Mouse (Mus musculus) retina, postnatal 1 day (tissue): ENCODE measurements at regions not wholly inside any gene's neighbourhood (a gene's known extent, or its start where the extent isn't known, plus 50 kb on each side); places are given as distances from the start of the nearest gene placed in this dataset.

Experiments used
- DNase-seq: peaks from one replicate; pipeline ENCODE4 v3.0.0-alpha.2; 2012

DNA sequence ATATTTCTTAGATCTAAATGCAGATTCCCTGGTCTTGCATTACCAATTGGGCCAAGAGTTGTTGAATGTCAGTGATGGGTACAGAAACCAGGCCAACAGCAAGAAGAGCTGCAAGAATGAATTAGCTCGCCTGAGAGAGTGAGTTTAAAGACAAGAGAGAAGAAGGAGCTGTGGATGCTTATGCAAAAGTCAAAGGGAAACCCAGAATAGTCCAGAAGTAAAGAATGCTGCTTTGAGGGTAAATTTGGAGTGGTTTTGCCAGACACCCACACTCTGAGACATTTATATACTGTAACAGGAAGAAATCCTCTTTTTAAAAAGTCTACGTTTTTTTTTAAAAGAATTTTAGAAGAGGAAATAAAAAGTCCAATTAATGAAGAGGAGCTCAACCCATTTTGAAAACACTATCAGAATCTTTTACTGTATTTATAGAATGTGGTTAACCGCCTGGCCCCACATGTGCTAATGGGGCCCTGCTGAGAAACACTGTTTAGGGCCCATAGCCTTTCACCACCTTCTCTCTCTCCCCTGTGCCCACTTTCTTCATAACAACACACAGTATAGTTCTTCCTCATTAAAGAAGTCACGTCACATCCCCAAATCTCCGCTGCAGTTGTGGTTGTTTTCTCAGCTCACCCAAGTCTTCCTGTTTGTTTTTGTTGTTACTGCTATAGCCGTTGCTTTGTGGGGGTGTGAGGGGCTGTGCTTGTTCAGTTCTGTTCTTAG is 158.0 kb upstream of the Cited2 start:
- DNase-seq: no peak

DNA sequence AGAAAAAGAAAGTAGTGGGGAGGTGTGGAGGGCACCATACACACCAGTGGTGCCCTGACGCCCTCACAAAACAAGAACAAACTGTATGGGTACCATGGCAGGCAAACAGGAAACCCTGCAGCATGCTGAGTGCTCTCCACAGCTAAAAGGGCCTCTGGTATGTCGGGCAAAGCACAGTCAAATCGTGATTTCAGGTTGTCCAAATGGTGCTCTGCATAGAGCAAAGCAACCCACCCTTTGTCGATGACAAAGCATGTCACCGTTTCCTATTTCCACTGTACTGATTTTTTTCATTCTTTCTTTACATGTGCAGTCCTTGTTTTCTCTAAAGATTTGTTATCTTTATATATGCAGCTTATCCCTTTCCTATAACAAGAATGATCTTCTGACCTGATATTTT is 156.0 kb upstream of the Cited2 start:
- no peak for DNase-seq

DNA sequence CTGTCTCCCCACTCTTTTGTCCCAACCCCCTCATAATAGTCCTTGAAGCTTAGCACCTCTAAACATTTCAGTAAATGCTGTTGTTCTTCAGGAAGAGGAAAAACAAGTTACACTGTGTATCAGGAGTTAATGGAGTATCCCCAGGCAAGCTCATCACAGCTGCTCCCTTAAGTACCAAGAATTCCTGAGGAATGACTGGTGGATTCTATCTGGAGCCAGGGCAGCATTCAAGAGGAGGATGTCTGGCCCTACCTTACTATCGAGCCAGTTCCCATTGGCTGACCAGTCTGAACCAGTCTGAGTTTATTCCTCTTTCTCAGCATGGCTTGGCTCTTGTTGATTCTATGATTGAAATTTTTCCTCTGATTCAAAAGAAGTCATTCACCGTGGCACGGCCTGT is 155.4 kb upstream of the Cited2 start:
- DNase-seq: no peak

DNA sequence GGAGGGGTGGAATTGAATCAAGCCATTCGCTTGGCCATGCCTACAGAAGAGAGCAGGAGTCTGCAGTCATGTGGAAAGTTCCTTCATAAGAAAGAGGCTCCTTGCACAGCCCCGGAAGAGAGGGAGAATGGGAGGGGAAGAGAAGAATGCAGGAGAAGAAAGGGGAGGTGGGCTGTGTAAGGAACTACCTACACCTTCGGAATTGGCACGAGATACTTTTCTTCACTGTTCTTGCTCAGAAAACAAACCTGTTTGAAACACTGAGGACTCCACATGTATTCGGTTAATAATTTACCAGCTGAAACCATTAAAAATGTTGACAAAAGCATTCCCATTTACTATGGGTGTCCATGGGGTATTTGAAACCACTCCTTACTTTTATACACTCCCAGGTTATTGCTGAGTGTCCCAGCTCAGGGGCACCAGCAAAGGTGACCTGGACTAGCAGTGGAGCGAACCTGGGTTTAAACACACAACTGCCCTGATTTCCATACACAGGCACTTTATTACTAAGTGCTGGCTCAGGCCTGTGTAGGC is 153.4 kb upstream of the Cited2 start:
- DNase-seq: no peak

DNA sequence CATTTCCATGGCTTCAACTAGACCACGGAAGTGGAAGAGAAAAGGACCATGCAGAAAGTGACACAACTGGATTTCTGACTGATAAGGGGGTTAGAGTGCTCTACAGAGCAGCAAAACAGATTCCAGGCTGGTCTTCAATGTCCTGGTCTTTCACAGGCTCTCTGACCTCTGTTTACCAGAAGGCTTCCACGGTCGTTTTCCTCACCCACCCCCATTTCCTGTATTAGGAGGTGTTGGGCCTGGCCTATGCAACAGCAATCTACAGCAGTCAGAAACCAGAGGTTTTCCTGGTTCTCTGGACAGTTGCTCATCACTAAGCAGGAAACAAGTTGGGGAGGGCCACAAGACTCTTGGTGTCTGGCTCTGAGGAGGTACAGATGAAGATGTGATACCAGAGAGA is 148.1 kb upstream of the Cited2 start:
- no peak for DNase-seq

DNA sequence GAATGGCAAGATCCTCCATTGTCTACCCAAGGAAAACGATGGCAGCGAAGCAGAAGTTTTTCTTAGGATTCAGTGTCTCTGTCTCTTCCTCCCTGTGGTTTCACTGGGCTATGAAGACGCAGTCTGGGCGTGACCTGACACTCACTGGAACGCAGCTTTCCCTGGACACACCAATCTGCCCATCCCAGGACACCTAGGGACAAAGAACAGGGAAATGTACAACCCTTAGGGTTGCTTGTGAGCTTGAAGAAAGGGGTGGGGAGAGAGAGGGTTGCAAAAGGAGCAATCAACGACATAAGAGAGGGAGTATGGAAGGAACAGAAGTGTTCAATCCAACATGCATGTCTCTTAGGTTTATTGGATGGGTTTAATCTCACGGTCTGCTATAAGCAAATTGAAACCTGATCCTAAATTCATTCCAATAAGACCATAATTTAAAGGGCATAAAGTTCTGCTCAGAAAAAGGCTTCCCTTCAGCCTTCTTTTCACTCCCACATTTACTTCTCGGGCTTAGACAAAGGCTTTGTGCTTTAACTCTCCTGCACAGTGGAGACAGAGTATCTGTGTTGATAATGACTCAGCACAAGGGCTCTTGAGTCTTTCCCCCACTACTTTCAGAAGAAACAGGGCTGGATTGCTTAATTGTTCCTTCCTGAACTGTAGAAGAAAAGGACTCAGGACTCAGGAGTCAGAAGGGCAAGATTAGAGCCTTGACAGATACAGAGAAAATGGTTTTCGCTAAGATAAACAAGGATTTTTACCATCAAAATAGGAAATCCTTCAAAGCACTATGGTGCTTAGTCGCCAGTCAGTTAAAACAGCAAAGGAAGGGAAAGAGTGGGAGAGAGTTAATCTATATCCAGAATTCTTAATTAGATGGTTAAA is 147.3 kb upstream of the Cited2 start:
- no peak for DNase-seq

DNA sequence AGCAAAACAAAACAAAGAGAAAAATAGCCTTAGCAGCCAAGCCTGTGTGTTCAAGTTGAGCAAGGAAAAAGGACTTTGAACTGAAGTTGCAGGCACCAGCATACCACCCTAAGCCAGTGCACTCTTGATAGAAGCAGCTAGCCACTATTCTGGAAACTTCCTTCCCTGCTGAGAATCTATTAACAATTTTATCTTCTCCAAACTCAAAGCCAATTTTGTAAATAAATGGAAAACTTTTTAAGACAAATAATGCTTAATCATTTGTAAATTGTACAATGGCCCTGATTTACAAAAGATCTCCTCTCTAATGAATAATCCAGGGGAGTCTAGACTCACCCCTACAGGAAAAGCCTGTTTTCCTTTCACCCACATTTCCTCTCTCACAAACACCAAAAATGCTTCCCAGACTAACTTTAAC is 146.7 kb upstream of the Cited2 start:
- DNase-seq: no peak

DNA sequence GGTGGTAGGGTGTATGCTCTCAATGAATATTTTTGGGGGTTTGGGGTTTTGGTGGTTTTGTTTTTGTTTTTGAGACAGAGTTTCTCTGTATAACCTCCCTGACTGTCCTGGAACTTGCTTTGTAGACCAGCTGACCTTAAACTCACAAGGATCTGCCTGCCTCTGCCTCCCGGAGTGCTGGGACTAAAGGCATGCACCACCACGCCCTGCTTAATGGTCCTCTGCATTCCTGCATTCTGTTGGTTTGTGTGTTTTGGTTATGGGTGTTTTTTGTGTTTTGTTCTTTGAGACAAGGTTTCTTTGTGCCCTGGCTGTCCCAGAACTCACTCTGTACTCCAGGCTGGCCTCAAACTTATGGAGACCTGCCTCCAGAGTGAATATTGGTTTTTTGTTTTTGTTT is 143.6 kb upstream of the Cited2 start:
- DNase-seq: no peak

DNA sequence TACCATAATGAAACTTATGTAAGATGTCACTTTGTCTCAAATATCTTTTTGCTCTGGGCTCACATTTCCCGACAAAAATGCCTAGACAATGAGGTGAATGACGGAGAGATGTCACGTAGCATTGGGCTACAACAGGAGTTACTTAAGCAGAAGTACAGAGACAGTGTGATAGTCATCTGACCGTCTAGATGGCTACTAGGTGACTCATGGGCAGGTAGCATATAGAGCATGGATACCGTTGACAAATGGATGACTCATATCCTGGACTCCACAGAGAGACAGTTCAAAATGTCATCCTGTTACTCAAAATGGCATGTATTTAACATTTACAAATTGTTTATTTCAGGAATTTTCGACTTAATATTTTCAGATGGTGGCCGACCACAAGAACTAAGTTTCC is 138.2 kb upstream of the Cited2 start:
- DNase-seq: no peak

DNA sequence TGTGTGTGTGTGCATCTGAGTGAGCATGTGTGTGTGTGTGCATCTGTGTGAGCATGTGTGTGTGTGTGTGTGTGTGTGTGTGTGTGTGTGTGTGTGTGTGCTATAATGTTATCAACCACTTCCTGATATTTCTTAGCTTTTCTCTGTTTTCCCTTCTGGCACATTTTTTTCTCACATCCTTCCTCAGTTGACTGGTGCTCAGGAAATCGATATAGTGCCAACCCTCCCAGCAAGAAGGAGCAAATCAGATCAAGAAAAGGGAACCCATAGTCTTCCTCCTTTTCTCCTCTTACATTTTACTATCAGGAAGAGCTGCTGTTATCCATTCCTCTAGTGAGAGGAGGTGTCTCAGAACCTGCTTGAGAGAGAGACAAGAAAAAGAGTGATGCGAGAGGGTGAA is 136.1 kb upstream of the Cited2 start:
- DNase-seq: no peak

DNA sequence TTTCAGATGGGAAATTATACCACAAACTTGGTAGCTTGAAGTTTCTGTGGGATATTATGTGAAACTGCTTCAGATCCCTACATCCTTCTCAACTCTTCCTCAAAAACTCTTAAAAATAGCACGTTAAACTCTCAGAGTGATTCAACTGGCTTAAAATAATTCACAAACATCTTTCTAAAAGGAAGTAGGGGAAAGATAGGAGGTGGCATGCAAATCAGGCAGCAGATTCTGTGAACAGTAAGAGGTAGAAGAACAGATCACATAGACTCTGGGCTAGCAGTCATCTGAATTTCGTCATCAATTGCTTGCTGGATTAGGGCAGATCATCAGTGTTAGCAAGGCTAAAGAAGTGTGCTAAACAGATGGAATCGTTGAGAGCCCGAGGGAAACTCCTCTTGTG is 133.9 kb upstream of the Cited2 start:
- DNase-seq: no peak

DNA sequence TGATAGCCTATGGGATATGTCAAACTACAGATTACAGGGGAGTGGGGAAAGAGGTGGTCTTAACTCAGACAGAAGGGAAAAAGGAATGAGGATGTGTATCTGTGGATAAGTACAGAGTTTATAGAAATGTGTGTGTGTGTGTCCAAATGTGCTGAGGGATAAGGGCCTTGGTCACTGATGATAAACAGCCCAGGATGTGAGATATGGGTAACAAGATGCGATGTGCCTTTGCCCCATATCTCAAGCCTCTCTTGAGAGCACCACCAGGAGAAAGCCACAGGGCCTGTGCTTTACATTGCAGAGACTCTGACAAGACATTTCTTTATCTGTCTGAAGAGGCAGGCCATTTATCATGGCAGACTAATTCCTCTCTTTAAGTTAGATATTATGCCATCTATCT is 132.8 kb upstream of the Cited2 start:
- no peak for DNase-seq

DNA sequence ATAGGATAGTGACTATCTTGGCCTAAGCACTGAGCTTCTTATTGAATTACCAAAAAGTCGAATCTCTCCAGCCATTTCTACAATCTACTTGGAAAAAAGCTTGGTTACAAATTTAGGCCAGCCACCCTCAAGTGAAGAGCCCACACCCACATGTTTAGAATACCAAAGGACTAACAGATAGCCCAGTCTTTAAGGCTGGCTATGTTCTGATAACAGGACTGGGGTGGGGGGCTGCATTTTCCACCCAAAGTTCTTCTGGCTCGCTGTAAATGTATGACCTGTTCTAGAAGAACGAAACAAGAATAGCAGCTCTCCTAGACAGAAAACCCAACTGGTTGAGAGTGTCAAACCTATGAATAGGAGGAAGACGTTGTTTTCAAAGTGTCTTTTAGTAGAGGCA is 130.6 kb upstream of the Cited2 start:
- no peak for DNase-seq

DNA sequence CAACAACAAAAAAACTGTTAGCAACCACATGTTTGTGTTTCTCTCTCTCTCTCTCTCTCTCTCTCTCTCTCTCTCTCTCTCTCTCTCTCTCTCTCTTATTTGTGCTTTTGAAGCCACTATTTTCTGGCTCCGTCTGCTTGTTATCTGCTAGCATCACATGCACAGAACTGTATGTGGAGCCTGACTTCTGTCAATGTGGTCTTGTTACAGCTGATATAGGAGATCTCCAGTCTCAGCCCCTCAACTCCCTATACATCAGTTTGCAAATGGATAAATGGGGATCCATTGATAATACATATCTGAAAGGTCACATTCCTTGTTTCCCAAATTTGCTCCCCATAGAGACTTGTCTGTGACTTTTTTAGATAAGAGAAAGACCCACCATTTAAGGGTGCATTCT is 126.9 kb upstream of the Cited2 start:
- no peak for DNase-seq

DNA sequence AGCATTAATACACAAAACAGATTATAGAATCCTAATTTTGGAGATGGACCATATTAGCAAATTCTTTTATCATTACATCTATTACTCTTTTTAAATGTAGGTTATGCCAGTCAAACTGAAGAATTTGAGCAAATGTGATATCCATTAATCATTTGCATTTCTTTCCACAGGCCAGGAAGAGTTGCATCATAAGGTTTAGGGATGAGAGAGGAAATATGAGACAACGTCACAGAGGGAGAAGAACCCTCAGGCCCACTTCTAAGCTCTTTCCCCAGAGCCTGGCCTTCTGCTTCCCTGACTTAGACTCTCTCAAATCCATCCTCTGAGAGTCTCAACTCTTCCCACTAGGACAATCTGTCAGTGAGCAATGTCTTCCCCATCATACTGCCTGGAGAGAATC is 126.3 kb upstream of the Cited2 start:
- DNase-seq: no peak

DNA sequence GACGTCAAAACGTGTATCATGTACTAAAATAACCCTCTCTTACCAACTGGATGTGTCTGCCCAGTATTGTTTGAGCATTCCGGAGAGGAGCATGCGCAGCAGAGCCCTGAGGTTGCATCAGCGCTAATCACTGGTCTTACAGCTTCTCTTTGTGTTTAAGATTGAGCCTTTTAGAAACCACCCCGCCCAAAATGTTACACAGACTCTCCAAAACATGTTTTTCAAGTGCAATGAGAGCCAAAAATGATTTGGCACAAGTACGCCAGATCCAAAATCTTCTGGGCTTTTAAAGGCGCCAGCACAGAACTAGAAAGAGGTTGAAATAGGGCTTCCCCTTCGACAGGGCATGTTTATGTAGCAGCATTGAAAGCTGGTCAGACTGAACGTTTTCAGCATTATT is 123.8 kb upstream of the Cited2 start:
- DNase-seq: no peak

DNA sequence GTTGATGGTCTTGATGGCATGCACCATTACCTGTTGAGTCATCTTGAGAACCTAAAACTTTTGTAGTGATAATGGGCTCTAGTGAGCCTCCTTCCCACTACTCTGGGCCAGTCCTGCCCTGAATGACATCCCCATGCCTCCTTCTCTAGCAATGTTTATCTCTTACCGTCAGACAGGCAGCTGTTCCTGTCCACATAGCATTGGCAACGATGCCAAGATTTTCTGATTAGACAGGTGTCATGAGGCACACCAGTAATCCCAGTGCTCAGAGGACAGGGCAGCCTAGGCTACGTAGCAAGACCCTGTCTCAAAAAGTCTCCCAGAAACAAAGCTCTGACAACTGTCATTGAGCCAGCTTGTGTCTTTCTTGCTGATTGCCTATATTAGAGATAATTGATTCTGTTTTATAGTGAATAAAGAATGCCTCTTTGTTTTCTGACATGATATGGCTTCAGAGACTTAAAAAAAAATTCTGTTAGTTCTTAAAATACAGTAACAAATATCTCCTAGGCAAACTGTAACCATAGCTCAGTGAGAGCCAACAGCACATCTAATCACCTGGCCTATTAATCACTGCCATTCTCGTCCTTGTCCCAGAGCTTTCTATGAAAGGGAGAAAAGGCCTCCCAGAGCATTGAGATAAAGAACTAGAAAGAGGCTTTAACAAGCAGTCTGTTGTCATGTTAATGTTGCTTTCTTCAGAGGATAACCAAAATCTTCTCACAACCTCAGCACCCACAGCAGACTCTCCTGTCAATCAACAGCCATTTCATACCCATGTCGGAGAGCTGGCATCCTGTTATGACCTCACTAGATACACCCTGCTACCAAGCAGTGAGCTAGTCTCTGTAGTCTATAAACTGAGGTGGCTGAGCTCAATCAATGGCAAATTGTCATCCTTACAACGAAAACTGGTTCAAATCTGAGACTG is 122.9 kb upstream of the Cited2 start:
- DNase-seq: no peak

DNA sequence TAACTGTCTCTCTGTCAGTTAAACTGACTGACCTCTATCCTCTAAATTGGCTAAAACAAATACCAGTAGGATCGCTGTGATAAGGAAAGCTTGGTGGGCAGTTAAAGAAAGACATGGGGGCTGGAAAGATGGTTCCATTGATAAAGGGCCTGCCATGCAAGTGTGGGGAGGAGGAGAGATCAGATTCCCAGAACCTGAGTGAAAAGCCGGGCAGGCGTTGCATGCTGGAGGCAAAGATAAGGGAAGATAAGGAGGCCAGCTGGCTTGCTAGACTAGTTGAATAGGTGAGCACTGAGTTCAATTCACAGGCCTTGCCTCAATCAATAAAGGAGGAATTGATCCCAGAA is 122.3 kb upstream of the Cited2 start:
- no peak for DNase-seq

DNA sequence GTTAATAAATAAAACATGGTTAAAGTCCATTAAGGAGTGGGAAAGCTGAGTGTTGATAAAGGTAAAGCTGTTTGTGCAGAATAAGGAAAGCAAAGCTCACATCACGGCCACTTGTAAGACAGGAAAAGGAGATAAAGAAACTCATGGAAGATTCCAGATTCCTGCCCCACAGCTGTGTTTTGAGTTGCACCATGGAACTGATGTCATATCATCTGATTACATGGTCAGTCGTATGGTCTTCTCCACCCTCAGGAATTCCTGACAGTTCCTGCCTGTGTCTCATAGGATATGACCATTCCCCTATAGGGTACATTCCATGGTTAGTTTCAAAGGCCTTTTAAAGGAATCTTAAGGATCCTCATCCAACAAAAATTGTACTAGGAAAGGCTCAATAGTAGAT is 120.6 kb upstream of the Cited2 start:
- no peak for DNase-seq

DNA sequence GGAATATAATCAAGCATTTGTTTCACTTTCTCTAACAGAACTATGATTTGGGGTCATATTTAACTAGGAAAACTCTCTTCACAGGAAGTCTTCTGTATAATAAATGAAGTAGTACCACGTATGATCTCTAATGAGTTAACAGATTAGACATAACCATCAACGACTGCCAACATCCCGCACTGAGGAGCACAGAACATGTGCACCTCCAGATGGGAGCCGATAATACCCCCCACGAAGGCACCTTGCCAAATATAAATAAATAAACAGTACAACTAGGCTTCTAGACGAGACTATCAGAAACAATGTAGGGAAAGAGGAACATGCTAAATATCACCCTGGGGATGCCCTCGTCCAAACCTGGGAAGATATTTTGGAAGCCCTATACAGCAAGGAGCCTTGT is 114.8 kb upstream of the Cited2 start:
- DNase-seq: no peak

DNA sequence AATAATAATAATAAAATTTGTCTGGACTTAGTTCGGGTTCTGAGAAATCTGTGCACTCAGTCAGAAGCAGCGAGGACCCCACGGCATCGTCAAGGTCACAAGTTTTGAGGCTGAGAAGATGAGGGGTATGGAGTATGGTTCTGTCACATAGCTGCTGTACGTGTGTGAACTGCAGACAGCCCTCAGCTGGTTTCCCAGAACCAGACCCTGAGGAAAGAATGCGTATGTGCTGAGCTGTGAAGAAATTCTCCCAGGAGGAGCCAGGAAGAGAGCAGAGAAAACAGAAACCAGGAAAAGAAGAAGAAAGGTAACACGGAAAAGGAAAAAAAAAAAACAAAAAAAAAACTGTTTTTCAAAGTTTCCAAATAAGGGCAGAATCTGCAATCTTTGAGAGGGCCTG is 112.4 kb upstream of the Cited2 start:
- no peak for DNase-seq

DNA sequence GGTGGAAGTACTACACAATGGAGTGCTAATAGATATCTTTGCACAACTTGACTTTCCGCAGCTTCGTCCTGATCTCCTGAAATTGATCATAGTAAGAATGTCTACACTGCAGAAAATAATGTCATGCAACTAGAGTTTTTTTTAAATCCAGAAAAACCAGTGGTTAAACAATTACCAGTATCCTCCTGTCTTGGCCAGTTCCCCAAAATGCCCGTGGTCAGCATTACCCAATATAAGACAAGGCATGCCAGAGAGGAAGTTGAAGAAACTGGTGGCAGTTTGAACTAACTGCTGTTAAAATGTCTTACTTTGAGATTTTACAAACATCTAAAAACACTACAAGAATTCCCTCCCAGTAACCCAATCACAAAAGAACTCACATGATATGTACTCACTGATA is 109.7 kb upstream of the Cited2 start:
- DNase-seq: no peak

DNA sequence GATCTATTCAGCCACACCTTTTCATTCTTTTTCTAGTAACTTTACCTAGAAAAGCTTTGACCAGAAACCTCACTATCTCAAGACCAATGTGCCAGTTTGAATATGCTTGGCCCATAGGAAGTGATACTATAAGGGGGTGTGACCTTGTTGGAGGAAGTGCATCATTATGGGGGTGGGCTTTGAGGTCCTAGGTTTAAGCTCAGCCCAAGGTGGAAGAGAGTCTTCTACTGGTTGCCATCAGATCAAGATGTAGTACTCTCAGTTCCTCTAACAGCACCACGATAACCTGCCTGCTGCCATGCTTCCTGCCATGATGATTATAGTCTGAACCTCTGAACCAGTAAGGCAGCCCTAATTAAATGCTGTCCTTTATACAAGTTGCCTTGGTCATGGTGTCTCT is 105.0 kb upstream of the Cited2 start:
- DNase-seq: no peak
